Mouse (Mus musculus) spleen, adult 2 months (tissue): Measurements from ENCODE around the gene Nek11. TPM values are rescaled to one million over a fixed set of nuclear protein-coding genes. Genes with fewer than 3 reads are reported as not detected.

Experiments used
- DNase-seq, 2 experiments: peaks; one replicate each; pipeline versions ENCODE4 v3.0.0 to v3.0.0-alpha.2; 2012 to 2021; ENCODE audit warnings: low spot score in 2 of 2, low read depth in 1 of 2
- H3K27ac ChIP-seq: fragments of 200-500 bp; 2 replicates; pipeline ENCODE4 v1.5.1; 2012; ENCODE audit warnings: low read length, inconsistent platforms; ENCODE audit not compliant: insufficient read depth
- H3K27me3 ChIP-seq: fragments of 200-500 bp; 2 replicates; pipeline ENCODE4 v1.6.1; 2012; ENCODE audit warnings: mild to moderate bottlenecking, moderate library complexity, low read length, inconsistent platforms; ENCODE audit not compliant: control insufficient read depth, insufficient read depth
- H3K36me3 ChIP-seq: fragments of 200-500 bp; 2 replicates; pipeline ENCODE4 v1.6.1; 2012; ENCODE audit warnings: mild to moderate bottlenecking, low read length, inconsistent platforms; ENCODE audit not compliant: control insufficient read depth, insufficient read depth
- H3K4me1 ChIP-seq: fragments of 200-500 bp; 2 replicates; pipeline ENCODE4 v1.6.1; 2011; ENCODE audit warnings: inconsistent platforms; ENCODE audit not compliant: control insufficient read depth, insufficient read depth, insufficient read length
- H3K4me3 ChIP-seq: fragments of 200-500 bp; 2 replicates; pipeline ENCODE4 v1.5.1; 2011; ENCODE audit warnings: mild to moderate bottlenecking, inconsistent platforms; ENCODE audit not compliant: insufficient read depth, insufficient read length; ENCODE audit errors: extremely low read depth
- CTCF ChIP-seq: fragments of 200-500 bp; IDR thresholded peaks from 2 replicates; pipeline ENCODE4 v1.5.1; 2011; ENCODE audit warnings: mild to moderate bottlenecking, inconsistent platforms; ENCODE audit not compliant: insufficient read depth, insufficient read length, insufficient replicate concordance; ENCODE audit errors: extremely low read depth
- POLR2A ChIP-seq: fragments of 200-500 bp; IDR thresholded peaks from 2 replicates; pipeline ENCODE4 v1.6.1; 2011; ENCODE audit warnings: low read depth, low read length, inconsistent platforms
- WGBS: fragments of 180-500 bp; shearing (Covaris S2); methylation state at CpG from one replicate; pipeline ENCODE4 v1.1.7; 2018; 5-methylcytosine and 5-hydroxymethylcytosine counted together
- polyA plus RNA-seq: library from polyadenylated mRNA; depleted of rRNA; stranded (reverse); fragments of >200 nt; gene quantifications from 2 replicates; pipeline ENCODE4 v1.2.3, GENCODE M21; 2012

Gene Nek11
- polyA plus RNA-seq, 1 experiment = not detected

GRCm38 (mm10) chr9:105362181-105362580, 33.1 kb downstream of the Nek11 start:
- DNase-seq = no peak
- Histone ChIP-seq H3K4me1 (no peaks in the 10 kb centered on the region), H3K4me3 (no peak overlapping the region), H3K27me3 (no peaks in the 10 kb centered on the region), H3K27ac (no peak overlapping the region), H3K36me3 (no peaks in the 10 kb centered on the region)
- TF ChIP-seq POLR2A (no peak), CTCF (no peak)
- WGBS = 70% methylated on average over 2 of the region's 2 CpGs

DNA sequence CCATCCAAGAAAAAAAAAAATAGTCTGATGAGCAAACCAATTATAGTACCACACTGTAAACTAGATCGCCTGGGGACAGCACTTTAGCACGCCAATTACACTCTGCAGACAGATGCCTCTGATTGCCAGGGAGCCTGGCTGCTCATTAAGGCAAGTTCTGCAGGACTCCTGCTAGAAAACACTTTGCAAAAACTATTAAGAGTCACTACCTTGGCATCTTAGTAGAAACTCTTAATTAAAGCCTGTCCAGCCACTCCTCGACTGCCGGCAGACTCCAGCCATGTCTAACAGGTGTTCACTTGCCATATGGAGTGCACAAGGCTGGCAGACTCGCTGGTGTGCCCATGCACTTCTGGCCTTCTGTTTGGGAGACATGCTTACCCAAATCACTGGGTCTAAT, 46.3 kb downstream of the Nek11 start:
- Histone ChIP-seq H3K27ac (no peak overlapping the region), H3K27me3 (no peaks in the 10 kb centered on the region), H3K4me1 (no peaks in the 10 kb centered on the region), H3K4me3 (no peak overlapping the region), H3K36me3 (no peaks in the 10 kb centered on the region)
- no peak for DNase-seq
- 77% methylated on average over 5 of the region's 5 CpGs for WGBS
- TF ChIP-seq CTCF = no peak
- TF ChIP-seq POLR2A = no peak

DNA sequence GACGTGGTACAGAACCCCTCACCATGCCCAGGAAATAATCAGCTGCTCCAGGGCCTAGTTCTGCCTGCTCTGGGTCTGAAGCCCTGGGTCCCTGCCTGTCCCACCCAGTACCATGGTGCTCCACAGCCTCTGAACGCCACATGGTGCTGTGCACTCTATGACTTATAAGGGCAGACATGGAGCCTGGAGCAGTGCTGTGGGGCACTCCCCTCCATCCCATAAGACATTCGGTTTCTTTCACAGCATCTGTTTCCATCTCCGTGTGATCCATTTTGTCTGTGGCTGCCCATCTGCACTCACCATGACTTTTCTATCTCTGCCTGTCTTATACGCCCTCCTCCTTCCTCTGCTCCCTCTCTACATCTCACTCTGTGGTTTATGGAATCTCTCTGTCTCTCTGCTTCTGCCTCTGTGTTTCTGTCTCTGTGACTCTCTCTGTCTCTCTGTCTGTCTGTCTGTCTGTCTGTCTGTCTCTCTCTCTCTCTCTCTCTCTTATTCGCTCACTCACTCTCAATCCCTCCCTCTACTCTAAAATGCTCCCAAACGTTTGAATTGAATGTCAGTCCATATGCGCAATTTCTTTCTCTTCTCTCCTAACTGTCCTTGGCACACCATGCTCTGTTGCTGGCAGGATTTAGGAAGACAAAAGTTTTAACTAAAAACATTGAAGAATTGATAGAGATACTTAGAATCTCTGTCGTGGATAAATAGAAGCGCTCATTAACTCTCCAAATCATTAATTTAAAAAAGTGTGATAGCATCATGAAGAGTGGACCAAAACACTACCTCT, 46.9 kb downstream of the Nek11 start:
- WGBS = 76% methylated on average over 10 of the region's 10 CpGs
- Histone ChIP-seq H3K4me3 (no peak overlapping the region), H3K36me3 (no peaks in the 10 kb centered on the region)

GRCm38 (mm10) chr9:105342994-105343656, 52.2 kb downstream of the Nek11 start:
- WGBS = 79% methylated on average over 10 of the region's 10 CpGs
- H3K36me3 ChIP-seq = no peaks in the 10 kb centered on the region
- H3K4me1 ChIP-seq = no peaks in the 10 kb centered on the region
- no peak for DNase-seq
- H3K27me3 ChIP-seq = no peaks in the 10 kb centered on the region
- H3K27ac ChIP-seq = no peak overlapping the region
- H3K4me3 ChIP-seq = no peak overlapping the region
- TF ChIP-seq CTCF (no peak), POLR2A (no peak)

More for the DNA sequence above, 46.9 kb downstream of the Nek11 start:
- no peak for DNase-seq
- TF ChIP-seq POLR2A (no peak), CTCF (no peak)
- Histone ChIP-seq H3K27ac (no peak overlapping the region), H3K27me3 (no peaks in the 10 kb centered on the region), H3K4me1 (no peaks in the 10 kb centered on the region)

- H3K36me3 ChIP-seq = no peaks in the 10 kb centered on the region
- H3K4me1 ChIP-seq = no peaks in the 10 kb centered on the region
- DNase-seq = no peak
- WGBS = 95% methylated on average over 3 of the region's 3 CpGs
- no peak overlapping the region for H3K27ac ChIP-seq
- TF ChIP-seq CTCF (no peak), POLR2A (no peak)
- H3K4me3 ChIP-seq = no peak overlapping the region
- no peaks in the 10 kb centered on the region for H3K27me3 ChIP-seq
Observed at GRCm38 (mm10) chr9:105342565-105342964, 52.8 kb downstream of the Nek11 start.

- Histone ChIP-seq H3K4me3 (no peak overlapping the region), H3K27me3 (no peaks in the 10 kb centered on the region), H3K36me3 (no peaks in the 10 kb centered on the region), H3K4me1 (no peaks in the 10 kb centered on the region), H3K27ac (no peak overlapping the region)
- 79% methylated on average over 4 of the region's 4 CpGs for WGBS
- no peak for TF ChIP-seq POLR2A
- TF ChIP-seq CTCF = no peak
- no peak for DNase-seq
Observed at GRCm38 (mm10) chr9:105332436-105333016, 62.8 kb downstream of the Nek11 start.
